Mouse (Mus musculus) ES-E14 (cell line): ENCODE measurements around the gene Pms2. TPM values are rescaled to one million over a fixed set of nuclear protein-coding genes. Genes with fewer than 3 reads are reported as not detected.

Experiments used
- DNase-seq: peaks from one replicate; pipeline ENCODE4 v3.0.0-alpha.2; 2013; ENCODE audit warnings: low read depth, low spot score
- H3K27ac ChIP-seq: 2 replicates; pipeline ENCODE4 v1.5.1; 2012; ENCODE audit warnings: low read depth, mild to moderate bottlenecking, low read length, moderate library complexity, mixed read lengths; ENCODE audit not compliant: poor library complexity, insufficient read depth, severe bottlenecking
- H3K36me3 ChIP-seq: 2 replicates; pipeline ENCODE4 v1.6.1; 2012; ENCODE audit warnings: mild to moderate bottlenecking, low read length, moderate library complexity, mixed read lengths; ENCODE audit not compliant: control insufficient read depth, poor library complexity, insufficient read depth, severe bottlenecking
- H3K4me1 ChIP-seq, 2 experiments: fragments of 150-350 bp in 1 of 2; sonication (generic) in 1 of 2; 2 replicates each; pipeline ENCODE4 v1.6.1; 2012; ENCODE audit warnings: low read length in 2 of 2, mild to moderate bottlenecking in 1 of 2, mixed read lengths in 1 of 2; ENCODE audit not compliant: control insufficient read depth in 2 of 2, insufficient read depth in 2 of 2, poor library complexity in 1 of 2
- H3K4me3 ChIP-seq, 2 experiments: fragments of 150-350 bp in 1 of 2; sonication (generic) in 1 of 2; 2 replicates each; pipeline ENCODE4 v1.5.1; 2012; ENCODE audit warnings: low read length in 2 of 2, low read depth in 1 of 2, mild to moderate bottlenecking in 1 of 2, mixed read lengths in 1 of 2; ENCODE audit not compliant: insufficient read depth in 1 of 2, poor library complexity in 1 of 2, severe bottlenecking in 1 of 2
- H3K9ac ChIP-seq: 2 replicates; pipeline ENCODE4 v1.6.1; 2012; ENCODE audit warnings: low read depth, mild to moderate bottlenecking, low read length, mixed read lengths; ENCODE audit not compliant: poor library complexity, insufficient read depth, severe bottlenecking
- H3K9me3 ChIP-seq: fragments of 150-350 bp; sonication (generic); 2 replicates; pipeline ENCODE4 v1.6.1; 2012; ENCODE audit warnings: low read depth, mild to moderate bottlenecking, low read length; ENCODE audit not compliant: control insufficient read depth, insufficient read depth
- CHD2 ChIP-seq: IDR thresholded peaks from 2 replicates; pipeline ENCODE4 v1.6.1; 2014; ENCODE audit warnings: mild to moderate bottlenecking, low read depth, low read length, inconsistent platforms
- HCFC1 ChIP-seq: IDR thresholded peaks from 2 replicates; pipeline ENCODE4 v1.6.1; 2012; ENCODE audit warnings: low read length, inconsistent platforms, borderline replicate concordance; ENCODE audit not compliant: insufficient read depth
- MAFK ChIP-seq: IDR thresholded peaks from 2 replicates; pipeline ENCODE4 v1.6.1; 2014; ENCODE audit warnings: mild to moderate bottlenecking, low read depth, low read length, inconsistent platforms; ENCODE audit not compliant: insufficient read depth
- ZC3H11A ChIP-seq: IDR thresholded peaks from 2 replicates; pipeline ENCODE4 v1.6.1; 2012; ENCODE audit warnings: low read depth, mild to moderate bottlenecking, inconsistent platforms, low read length, borderline replicate concordance
- ZNF384 ChIP-seq: IDR thresholded peaks from 2 replicates; pipeline ENCODE4 v1.6.1; 2012; ENCODE audit warnings: low read depth, low read length, inconsistent platforms
- in situ Hi-C, 2 experiments: fragments of 600-800 bp; cut with MboI; formaldehyde crosslinking; loops; one replicate each; pipeline ENCODE4 v1.15.1; 2025; ENCODE audit warnings: low sequenced_read_pairs in 2 of 2, inconsistent platforms in 1 of 2; ENCODE audit not compliant: unreplicated experiment in 2 of 2
- total RNA-seq: library from RNA; depleted of rRNA; stranded (reverse); fragments of 300-350 nt; gene quantifications from 2 replicates; pipeline ENCODE4 v1.2.3, GENCODE M21; 2012

Pms2 gene
- total RNA-seq, 1 experiment: 23.9 TPM

GRCm38 (mm10) chr5:143890741-143891140 is 19.0 kb upstream of the Pms2 start:
- H3K27ac ChIP-seq: no peak overlapping the region
- in situ Hi-C loops: no loop called here
- H3K36me3 ChIP-seq: peaks cover 24% of the 10 kb centered on the region; the same call in 1 of the 2 replicates
- DNase-seq: no peak
- H3K4me1 ChIP-seq: peaks cover 0 to 6% of the 10 kb centered on the region in 2 experiments; a peak in 2 of 4 replicates
- H3K9me3 ChIP-seq: no peaks in the 10 kb centered on the region
- TF ChIP-seq MAFK (no peak), ZNF384 (no peak), ZC3H11A (no peak), HCFC1 (no peak), CHD2 (no peak)
- no peak overlapping the region for H3K9ac ChIP-seq
- no peak overlapping the region for H3K4me3 ChIP-seq

GRCm38 (mm10) chr5:143892255-143892886 is 17.4 kb upstream of the Pms2 start:
- TF ChIP-seq HCFC1 (no peak), MAFK (no peak), CHD2 (no peak), ZC3H11A (no peak), ZNF384 (no peak)
- Histone ChIP-seq H3K9ac (no peak overlapping the region; the same call in 1 of the 2 replicates), H3K36me3 (peaks cover 18% of the 10 kb centered on the region; the same call in 1 of the 2 replicates), H3K9me3 (no peaks in the 10 kb centered on the region), H3K4me1 (peaks cover 0 to 6% of the 10 kb centered on the region in 2 experiments; a peak in 2 of 4 replicates), H3K27ac (no peak overlapping the region), H3K4me3 (no peak overlapping the region)
- in situ Hi-C loops: no loop called here
- no peak for DNase-seq

DNA sequence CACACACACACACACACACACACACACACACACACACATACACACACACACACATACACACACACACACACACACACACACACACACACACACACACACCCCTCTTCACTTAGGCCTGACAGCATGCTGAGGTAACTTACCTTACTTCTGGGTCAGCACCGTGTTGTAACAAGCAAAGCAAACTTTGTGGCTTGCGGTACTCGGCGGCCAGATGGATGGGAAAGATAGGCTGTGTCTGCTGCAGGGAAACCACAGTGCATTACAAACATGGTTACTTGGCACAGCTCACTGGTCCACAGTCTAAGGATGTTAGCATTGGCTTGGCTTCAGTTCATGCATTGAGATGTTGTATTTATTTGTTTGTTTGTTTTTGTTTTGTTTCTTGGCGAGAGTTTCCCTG is 16.4 kb upstream of the Pms2 start:
- H3K9ac ChIP-seq: no peak overlapping the region
- no peak for TF ChIP-seq ZNF384
- no peak for TF ChIP-seq CHD2
- TF ChIP-seq HCFC1: no peak
- TF ChIP-seq MAFK: no peak
- no peak for TF ChIP-seq ZC3H11A
- no peak for DNase-seq
- H3K27ac ChIP-seq: no peak overlapping the region
- H3K4me3 ChIP-seq: no peak overlapping the region
- peaks cover 21% of the 10 kb centered on the region; the same call in 1 of the 2 replicates for H3K36me3 ChIP-seq
- in situ Hi-C loops: no loop called here
- H3K4me1 ChIP-seq: peaks cover 0 to 6% of the 10 kb centered on the region in 2 experiments; a peak in 2 of 4 replicates
- H3K9me3 ChIP-seq: no peaks in the 10 kb centered on the region

GRCm38 (mm10) chr5:143897635-143898330 is 12.0 kb upstream of the Pms2 start, which contains the start of gene Ankrd61:
Ankrd61 (minus strand) TSS chr5:143897685.
- Histone ChIP-seq H3K27ac (no peak within 1 kb of the TSS), H3K36me3 (peaks cover 25% of the 10 kb centered on the region), H3K4me1 (no peaks in the 10 kb centered on the region), H3K9me3 (no peaks in the 10 kb centered on the region), H3K4me3 (no peak within 1 kb of the TSS), H3K9ac (no peak within 1 kb of the TSS)
- no peak for TF ChIP-seq ZNF384
- no peak for TF ChIP-seq CHD2
- TF ChIP-seq MAFK: no peak
- TF ChIP-seq HCFC1: no peak
- in situ Hi-C loops: no loop called here
- DNase-seq: no peak
